Mouse (Mus musculus) neural tube, embryonic 13.5 days (tissue): Measurements from ENCODE around the gene Spp2. TPM values are rescaled to one million over a fixed set of nuclear protein-coding genes. Genes with fewer than 3 reads are reported as not detected.
A peak's percentile ranks its signal among the peaks of the same experiment; 100 is the strongest.

Experiments used
- ATAC-seq: fragments of 200-750 bp; cut with Nextera tagmentation; 2 replicates; pipeline ENCODE4 v1.8.0; 2017; ENCODE audit warnings: low read depth, mild to moderate bottlenecking, moderate TSS enrichment, moderate library complexity
- H3K27ac ChIP-seq: fragments of 300-500 bp; sonication (generic); replicated peaks from 2 replicates; pipeline ENCODE4 v1.5.1; 2015; ENCODE audit warnings: moderate library complexity, mild to moderate bottlenecking, inconsistent platforms
- H3K27me3 ChIP-seq: fragments of 300-500 bp; sonication (generic); 2 replicates; pipeline ENCODE4 v1.6.1; 2015; ENCODE audit warnings: mild to moderate bottlenecking, inconsistent platforms
- H3K36me3 ChIP-seq: fragments of 300-500 bp; sonication (generic); 2 replicates; pipeline ENCODE4 v1.6.1; 2015; ENCODE audit warnings: mild to moderate bottlenecking, inconsistent platforms
- H3K4me1 ChIP-seq: fragments of 300-500 bp; sonication (generic); replicated peaks from 2 replicates; pipeline ENCODE4 v1.6.1; 2015; ENCODE audit warnings: inconsistent platforms
- H3K4me2 ChIP-seq: fragments of 300-500 bp; sonication (generic); 2 replicates; pipeline ENCODE4 v1.6.1; 2015; ENCODE audit warnings: inconsistent platforms, mild to moderate bottlenecking, moderate library complexity
- H3K4me3 ChIP-seq: fragments of 300-500 bp; sonication (generic); 2 replicates; pipeline ENCODE4 v1.5.1; 2015; ENCODE audit warnings: mild to moderate bottlenecking, inconsistent platforms
- H3K9ac ChIP-seq: fragments of 300-500 bp; sonication (generic); 2 replicates; pipeline ENCODE4 v1.6.1; 2015; ENCODE audit warnings: moderate library complexity, mild to moderate bottlenecking, inconsistent platforms
- H3K9me3 ChIP-seq: fragments of 300-500 bp; sonication (generic); 2 replicates; pipeline ENCODE4 v1.6.1; 2016; ENCODE audit warnings: inconsistent platforms
- WGBS: fragments of 180-500 bp; shearing (Covaris S2); methylation state at CpG from one replicate; pipeline ENCODE4 v1.1.7; 2015; 5-methylcytosine and 5-hydroxymethylcytosine counted together
- polyA plus RNA-seq: library from polyadenylated mRNA; unstranded; fragments of >200 nt; fragmentation: Nextera tagmentation; extraction: Ambion mirVana; gene quantifications from 2 replicates; pipeline ENCODE4 v1.2.1, GENCODE M21; 2015

Spp2 gene
- 0.54 TPM in 1 of 2 replicates, not detected in the other for polyA plus RNA-seq

GRCm38 (mm10) chr1:88406807-88407198 is at the start of gene Spp2:
Gene Spp2 (plus strand): TSS chr1:88406961.
- H3K36me3 ChIP-seq: no peaks in the 10 kb centered on the region
- H3K9ac ChIP-seq: no peak within 1 kb of the TSS
- H3K27ac ChIP-seq: peak within 1 kb of the TSS; percentile 46
- no peaks in the 10 kb centered on the region for H3K9me3 ChIP-seq
- WGBS: 85% methylated on average over 5 of the region's 5 CpGs
- peak within 1 kb of the TSS; percentile 1; the same call in 1 of the 2 replicates for H3K4me2 ChIP-seq
- ATAC-seq: no peak
- H3K27me3 ChIP-seq: no peaks in the 10 kb centered on the region
- no peak within 1 kb of the TSS for H3K4me3 ChIP-seq
- H3K4me1 ChIP-seq: peaks cover 24% of the 10 kb centered on the region

DNA sequence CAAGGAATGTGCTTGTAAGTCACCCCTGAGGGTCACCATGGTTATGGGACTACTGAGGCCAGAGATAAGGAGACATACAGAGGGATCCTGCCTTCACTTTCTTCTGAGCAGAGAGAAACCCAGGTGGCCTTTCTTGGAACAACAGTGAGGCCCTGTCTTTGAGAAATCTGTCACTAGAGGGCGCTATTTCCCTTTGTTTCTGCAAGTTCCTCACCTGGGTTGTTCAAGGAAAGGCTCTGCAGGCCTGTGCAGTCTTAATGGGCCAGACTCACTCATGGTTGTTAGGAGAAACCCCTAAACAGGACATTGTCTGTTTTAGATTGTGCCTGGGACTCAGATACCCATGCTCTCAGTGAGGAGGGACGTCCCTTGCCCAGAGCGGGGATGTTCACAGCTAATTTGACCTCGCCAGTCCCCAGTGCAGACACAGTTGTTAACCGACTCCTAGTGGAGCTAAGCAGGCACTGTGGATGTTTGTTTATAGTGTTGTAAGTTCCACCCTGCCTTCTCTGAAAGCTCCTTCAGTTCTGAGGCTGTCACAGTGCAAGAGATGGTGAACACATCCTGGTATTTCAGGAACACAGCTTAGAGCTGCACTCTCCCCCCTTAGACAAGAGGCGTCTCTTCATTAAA is 49.2 kb upstream of the Spp2 start:
- H3K9ac ChIP-seq: 0 out of 2 replicates have a peak overlapping the region, but pooled peaks have one; percentile 41
- H3K27ac ChIP-seq: no peak overlapping the region
- WGBS: 55% methylated on average over 6 of the region's 6 CpGs
- no peak overlapping the region for H3K4me3 ChIP-seq
- H3K36me3 ChIP-seq: no peaks in the 10 kb centered on the region
- H3K4me2 ChIP-seq: no peak overlapping the region
- 0 out of 2 replicates have a peak, but pooled peaks cover 4% of the 10 kb centered on the region for H3K4me1 ChIP-seq
- H3K9me3 ChIP-seq: no peaks in the 10 kb centered on the region
- peak; percentile 84 for ATAC-seq
- no peaks in the 10 kb centered on the region for H3K27me3 ChIP-seq

- Histone ChIP-seq H3K4me1 (no peaks in the 10 kb centered on the region), H3K4me3 (no peak overlapping the region), H3K27ac (no peak overlapping the region), H3K9me3 (no peaks in the 10 kb centered on the region), H3K4me2 (no peak overlapping the region), H3K36me3 (no peaks in the 10 kb centered on the region), H3K9ac (no peak overlapping the region), H3K27me3 (no peaks in the 10 kb centered on the region)
- peak; percentile 40; the same call in 1 of the 2 replicates for ATAC-seq
- 83% methylated on average over 7 of the region's 7 CpGs for WGBS
Observed at GRCm38 (mm10) chr1:88358102-88358654, 48.6 kb upstream of the Spp2 start.

- Histone ChIP-seq H3K27me3 (no peaks in the 10 kb centered on the region), H3K27ac (no peak overlapping the region), H3K9me3 (no peaks in the 10 kb centered on the region), H3K4me1 (no peaks in the 10 kb centered on the region), H3K4me3 (no peak overlapping the region), H3K4me2 (no peak overlapping the region), H3K36me3 (no peaks in the 10 kb centered on the region), H3K9ac (no peak overlapping the region)
- 50% methylated on average over 4 of the region's 4 CpGs for whole genome bisulfite sequencing
- no peak for ATAC-seq
Observed at GRCm38 (mm10) chr1:88361085-88361484, 45.7 kb upstream of the Spp2 start.

DNA sequence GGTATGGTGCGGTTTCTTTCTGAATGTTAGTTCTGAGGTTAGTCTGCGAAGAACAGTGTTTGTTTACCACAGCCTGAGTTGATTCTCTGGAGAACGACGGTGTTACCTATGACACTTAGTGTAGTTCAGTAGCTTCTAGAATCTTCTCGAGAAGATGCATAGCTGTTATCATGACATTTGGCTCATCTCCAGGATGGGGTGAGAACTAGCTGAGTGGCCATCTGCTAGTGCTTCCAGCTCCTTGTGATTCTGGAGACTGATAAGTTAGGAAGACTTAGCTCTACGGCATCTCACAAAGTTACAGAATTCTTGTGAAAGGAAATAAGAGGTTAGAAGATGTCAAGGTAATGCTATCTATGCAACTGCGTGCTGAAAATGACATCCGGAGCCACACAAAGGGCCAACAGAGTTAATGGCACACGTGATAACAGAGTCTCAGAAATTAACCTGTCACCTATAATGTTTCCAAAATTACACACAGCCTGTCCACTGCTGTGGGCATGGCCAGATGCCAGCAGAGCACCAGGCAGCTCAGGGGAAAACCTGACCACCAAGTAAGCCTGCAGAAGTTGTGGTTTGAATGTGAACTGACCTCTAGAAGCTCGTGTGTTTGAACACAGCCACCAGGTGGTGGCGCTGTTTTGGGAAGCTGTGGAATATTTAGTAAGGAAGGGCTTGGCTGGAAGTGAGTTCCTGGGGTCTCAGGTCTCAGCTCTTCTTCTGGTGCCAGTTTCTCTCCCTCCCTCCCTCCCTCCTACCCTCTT is 39.7 kb upstream of the Spp2 start:
- Histone ChIP-seq H3K27ac (no peak overlapping the region), H3K4me3 (no peak overlapping the region)
- WGBS: 78% methylated on average over 11 of the region's 11 CpGs

DNA sequence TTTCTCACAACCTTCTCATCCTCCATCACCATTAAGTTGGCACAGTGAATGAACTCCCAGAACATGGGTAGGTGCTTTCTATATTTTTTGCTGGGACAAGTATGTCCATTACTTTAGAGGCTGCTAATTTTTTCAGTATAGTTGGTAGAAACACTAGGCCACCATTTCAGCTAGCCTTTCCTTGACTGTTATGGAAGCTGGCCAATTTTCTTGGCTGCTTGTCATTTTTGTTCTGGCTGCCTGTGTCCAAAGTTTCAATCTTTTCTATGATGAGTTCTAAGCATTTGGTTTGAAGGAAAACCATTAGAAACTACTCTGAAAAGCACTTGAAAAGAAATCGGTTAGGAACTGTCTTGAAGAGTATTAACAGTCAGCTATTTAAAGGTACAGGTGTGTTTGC is 28.3 kb upstream of the Spp2 start:
- WGBS: 82% methylated on average over 1 of the region's 1 CpGs
- H3K4me3 ChIP-seq: no peak overlapping the region
- ATAC-seq: no peak
- no peaks in the 10 kb centered on the region for H3K4me1 ChIP-seq
- H3K9ac ChIP-seq: no peak overlapping the region
- H3K4me2 ChIP-seq: no peak overlapping the region
- H3K27ac ChIP-seq: no peak overlapping the region
- no peaks in the 10 kb centered on the region; the same call in 1 of the 2 replicates for H3K9me3 ChIP-seq
- H3K27me3 ChIP-seq: no peaks in the 10 kb centered on the region
- H3K36me3 ChIP-seq: no peaks in the 10 kb centered on the region

More for the DNA sequence above, 39.7 kb upstream of the Spp2 start:
- no peaks in the 10 kb centered on the region for H3K9me3 ChIP-seq
- no peaks in the 10 kb centered on the region for H3K36me3 ChIP-seq
- no peak overlapping the region for H3K9ac ChIP-seq
- no peak overlapping the region for H3K4me2 ChIP-seq
- H3K27me3 ChIP-seq: no peaks in the 10 kb centered on the region
- ATAC-seq: no peak
- no peaks in the 10 kb centered on the region for H3K4me1 ChIP-seq

DNA sequence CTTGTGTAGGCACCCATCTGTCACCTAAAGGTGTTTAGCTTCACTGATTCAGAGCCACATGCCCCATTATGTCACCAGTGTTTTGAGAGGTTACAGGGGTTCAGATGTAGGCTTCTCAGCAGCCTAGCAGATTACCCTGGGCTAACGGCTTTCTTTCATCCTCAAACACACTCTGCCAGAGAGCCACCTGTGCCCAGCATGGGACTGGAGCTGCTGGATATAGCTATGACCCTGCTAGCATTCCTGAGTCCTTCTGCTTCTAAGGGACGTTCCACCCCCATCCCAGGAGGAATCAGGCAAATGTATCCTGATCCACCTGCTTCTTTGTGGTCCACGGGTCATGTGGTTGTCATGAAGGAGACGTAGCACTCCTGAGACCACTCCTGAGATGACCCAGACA is 15.1 kb upstream of the Spp2 start:
- no peak overlapping the region for H3K27ac ChIP-seq
- no peaks in the 10 kb centered on the region for H3K27me3 ChIP-seq
- no peak overlapping the region for H3K4me2 ChIP-seq
- no peaks in the 10 kb centered on the region for H3K9me3 ChIP-seq
- 66% methylated on average over 4 of the region's 4 CpGs for WGBS
- H3K4me3 ChIP-seq: no peak overlapping the region
- ATAC-seq: no peak
- H3K9ac ChIP-seq: no peak overlapping the region
- H3K36me3 ChIP-seq: no peaks in the 10 kb centered on the region
- H3K4me1 ChIP-seq: no peaks in the 10 kb centered on the region

- Histone ChIP-seq H3K4me2 (no peak overlapping the region), H3K27me3 (no peaks in the 10 kb centered on the region), H3K9ac (no peak overlapping the region), H3K36me3 (no peaks in the 10 kb centered on the region), H3K9me3 (no peaks in the 10 kb centered on the region), H3K27ac (no peak overlapping the region), H3K4me1 (no peaks in the 10 kb centered on the region), H3K4me3 (no peak overlapping the region)
- ATAC-seq: no peak
- 88% methylated on average over 5 of the region's 5 CpGs for WGBS
Observed at GRCm38 (mm10) chr1:88393321-88393720, 13.4 kb upstream of the Spp2 start.

DNA sequence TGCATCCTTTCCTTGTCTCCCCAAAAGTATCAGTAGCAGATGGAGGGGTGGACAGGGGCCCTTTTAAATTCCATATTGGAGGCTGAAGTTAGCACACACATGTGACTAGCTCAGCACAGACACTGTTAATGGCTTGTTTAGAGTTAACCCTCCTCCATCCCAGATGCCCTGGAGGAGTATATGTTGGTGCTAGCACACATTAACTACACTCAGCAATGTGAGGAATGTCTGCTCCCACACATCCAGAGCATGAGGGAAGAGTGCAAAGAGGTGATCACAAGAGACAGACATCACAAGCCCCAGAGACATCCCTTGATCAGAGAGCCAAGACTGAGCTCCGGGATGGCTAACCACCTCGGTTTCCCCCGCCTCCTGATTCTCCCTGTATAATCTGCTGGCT is 3.4 kb upstream of the Spp2 start:
- no peak for ATAC-seq
- 81% methylated on average over 3 of the region's 3 CpGs for WGBS

GRCm38 (mm10) chr1:88406078-88406806 is 519 bp upstream of the Spp2 start:
- Histone ChIP-seq H3K9me3 (no peaks in the 10 kb centered on the region), H3K4me2 (peak overlapping the region; percentile 1; the same call in 1 of the 2 replicates), H3K4me3 (no peak overlapping the region), H3K27ac (peak overlapping the region; percentile 46), H3K27me3 (no peaks in the 10 kb centered on the region), H3K36me3 (no peaks in the 10 kb centered on the region), H3K4me1 (peaks cover 22% of the 10 kb centered on the region), H3K9ac (no peak overlapping the region)
- WGBS: 42% methylated on average over 12 of the region's 12 CpGs
- peak; percentile 80 for ATAC-seq

More for the DNA sequence above, 3.4 kb upstream of the Spp2 start:
- Histone ChIP-seq H3K4me1 (peaks cover 22% of the 10 kb centered on the region), H3K27ac (no peak overlapping the region), H3K9ac (no peak overlapping the region), H3K4me2 (no peak overlapping the region), H3K27me3 (no peaks in the 10 kb centered on the region), H3K4me3 (no peak overlapping the region), H3K36me3 (no peaks in the 10 kb centered on the region), H3K9me3 (no peaks in the 10 kb centered on the region)

- Histone ChIP-seq H3K27me3 (no peaks in the 10 kb centered on the region), H3K36me3 (no peaks in the 10 kb centered on the region), H3K9ac (no peak overlapping the region), H3K27ac (no peak overlapping the region), H3K4me2 (no peak overlapping the region), H3K9me3 (no peaks in the 10 kb centered on the region), H3K4me1 (peaks cover 30% of the 10 kb centered on the region), H3K4me3 (no peak overlapping the region)
- no peak for ATAC-seq
- 89% methylated on average over 4 of the region's 4 CpGs for WGBS
Observed at GRCm38 (mm10) chr1:88408340-88408739, 1.6 kb downstream of the Spp2 start.

GRCm38 (mm10) chr1:88412013-88412412 is 5.3 kb downstream of the Spp2 start:
- Histone ChIP-seq H3K4me2 (no peak overlapping the region), H3K9ac (no peak overlapping the region), H3K4me1 (peaks cover 10% of the 10 kb centered on the region), H3K9me3 (no peaks in the 10 kb centered on the region), H3K27me3 (no peaks in the 10 kb centered on the region), H3K27ac (peak overlapping the region; percentile 14; the same call in 1 of the 2 replicates), H3K36me3 (no peaks in the 10 kb centered on the region), H3K4me3 (no peak overlapping the region)
- no peak for ATAC-seq
- WGBS: 52% methylated on average over 5 of the region's 5 CpGs
